Mouse (Mus musculus) G1E-ER4 (cell line): ENCODE measurements around the gene Atg7. TPM values are rescaled to one million over a fixed set of nuclear protein-coding genes. Genes with fewer than 3 reads are reported as not detected.

Source experiments
- GATA1 ChIP-seq: IDR thresholded peaks from one replicate; pipeline ENCODE4 v1.8.0; 2012; ENCODE audit warnings: low read length, inconsistent platforms
- polyA plus RNA-seq: library from polyadenylated mRNA; stranded (reverse); fragments of >175 nt; gene quantifications from 2 replicates; pipeline ENCODE4 v1.2.3, GENCODE M21; 2012

Atg7 gene
- polyA plus RNA-seq, 1 experiment: 42.4 TPM

DNA sequence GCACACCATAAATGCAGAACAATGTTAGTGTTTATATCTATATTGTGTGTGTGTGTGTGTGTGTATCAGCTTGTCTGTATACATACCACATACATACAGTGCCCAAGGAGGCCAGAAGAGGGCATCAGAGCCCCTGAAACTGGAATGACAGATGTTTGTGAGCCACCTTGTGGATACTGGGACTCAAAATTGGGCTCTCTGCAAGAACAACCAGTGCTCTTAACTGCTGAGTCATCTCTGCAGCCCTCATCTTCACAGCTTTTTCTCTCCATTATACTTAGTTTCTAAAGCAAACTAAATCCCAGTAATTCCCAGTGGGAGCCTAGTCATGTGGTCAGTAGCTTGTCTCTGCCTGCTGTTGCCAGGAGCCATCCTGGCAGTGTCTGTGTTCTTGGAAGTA, 31.9 kb downstream of the Atg7 start:
- no peak for TF ChIP-seq GATA1

DNA sequence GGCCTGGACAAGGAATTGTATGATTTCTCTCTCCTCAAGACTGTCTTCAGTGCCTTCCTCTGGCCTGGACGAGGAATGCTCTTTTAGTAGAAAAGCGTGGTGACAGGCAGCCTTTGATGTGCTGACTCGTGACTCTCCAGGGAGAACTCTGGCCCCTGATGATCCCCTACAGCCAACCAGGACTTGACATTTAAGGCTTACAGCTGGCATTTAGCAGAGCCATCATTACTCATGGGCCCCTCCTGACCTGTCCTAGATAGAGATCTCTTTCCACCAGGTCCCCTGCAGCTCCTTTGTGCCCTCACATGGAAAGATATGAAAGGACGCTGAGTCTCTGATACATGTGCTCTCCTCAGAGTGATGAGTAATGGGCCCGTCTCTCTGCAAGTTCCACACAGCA, 33.2 kb downstream of the Atg7 start:
- TF ChIP-seq GATA1: no peak

DNA sequence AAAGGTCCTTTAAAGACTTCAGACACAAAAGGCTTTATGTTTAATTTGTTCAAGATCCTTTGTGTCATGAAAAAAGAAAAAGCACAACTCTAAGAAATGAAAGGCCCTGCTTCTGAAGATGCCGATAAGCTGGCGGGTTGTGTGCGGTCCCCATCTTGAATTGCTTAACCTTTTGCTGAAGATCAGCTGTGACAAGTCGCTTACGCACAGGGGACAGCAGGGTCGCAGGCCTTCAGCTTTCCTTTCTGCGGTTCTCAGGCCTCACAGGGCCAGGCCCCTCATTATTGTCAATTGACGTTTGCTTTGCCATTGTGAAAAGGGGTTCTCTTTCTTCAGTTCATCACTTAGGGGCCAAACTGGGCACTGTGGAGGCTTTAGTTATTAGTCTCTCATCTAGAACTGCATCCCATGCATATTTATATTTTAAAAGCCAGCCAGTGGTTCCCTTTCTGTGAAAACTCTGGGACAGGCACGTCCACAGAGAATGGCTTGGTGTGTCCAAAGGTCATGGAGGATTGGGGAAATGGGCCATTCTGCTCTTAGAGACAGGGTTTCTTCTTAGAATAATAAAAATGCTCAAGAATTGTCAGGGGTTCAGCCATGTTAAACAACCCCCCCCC, 39.3 kb downstream of the Atg7 start:
- no peak for TF ChIP-seq GATA1

DNA sequence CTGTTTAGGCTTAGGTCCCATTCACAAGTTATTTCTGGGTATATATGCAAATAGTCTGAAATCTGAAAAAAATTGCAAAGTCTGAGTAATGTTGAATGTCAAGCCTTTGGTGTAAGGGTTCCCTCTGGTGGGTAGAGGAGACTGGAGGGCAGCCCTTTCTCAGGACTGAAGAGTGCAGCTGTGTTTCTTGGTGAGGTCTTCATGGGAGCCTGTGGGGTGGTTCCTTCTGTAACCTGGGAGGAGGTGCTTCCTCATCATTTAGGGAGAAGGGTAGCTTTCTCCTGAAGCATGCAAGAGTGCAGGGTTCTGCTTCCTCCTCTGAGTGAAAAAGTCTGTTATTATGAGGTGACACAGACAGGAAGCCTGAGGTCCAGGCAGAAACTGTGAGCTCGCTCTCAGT, 40.8 kb downstream of the Atg7 start:
- no peak for TF ChIP-seq GATA1

DNA sequence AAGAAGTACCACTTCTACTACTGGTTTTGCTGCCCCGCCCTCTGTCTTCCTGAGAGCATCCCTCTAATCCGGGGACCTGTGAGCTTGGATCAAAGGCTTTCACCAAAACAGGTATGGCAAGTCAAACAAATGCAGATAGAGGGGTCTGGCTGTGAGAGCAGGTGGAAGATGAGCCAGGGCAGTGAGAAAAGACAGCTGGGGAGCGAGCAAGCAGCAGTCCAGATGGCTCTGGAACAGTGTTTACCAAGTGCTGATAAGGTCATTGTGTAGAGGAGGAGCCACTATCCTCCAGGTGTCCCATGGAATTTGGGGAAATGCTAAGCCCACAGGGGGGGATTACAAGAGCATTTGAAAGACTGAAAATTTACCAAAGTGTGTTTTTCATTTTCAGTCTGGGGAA, 41.5 kb downstream of the Atg7 start:
- TF ChIP-seq GATA1: no peak

DNA sequence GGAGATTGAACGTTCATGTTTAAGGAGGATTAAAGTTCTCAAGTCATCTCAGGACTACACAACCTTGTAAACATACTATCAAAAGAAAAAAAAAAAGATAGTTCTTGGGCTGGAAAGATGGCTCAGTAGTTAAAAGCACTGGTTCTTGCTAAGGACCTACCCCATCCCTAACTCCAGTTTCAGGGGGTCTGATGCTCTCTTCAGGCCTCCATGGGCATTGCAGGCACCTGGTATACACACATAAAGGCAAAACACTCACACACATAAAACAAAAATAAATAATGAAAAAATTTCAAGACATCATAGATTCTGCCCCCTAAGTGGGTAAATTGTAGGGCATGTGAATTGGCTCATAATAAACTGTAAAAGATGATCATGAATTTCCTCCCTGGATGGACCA, 42.5 kb downstream of the Atg7 start:
- TF ChIP-seq GATA1: no peak

DNA sequence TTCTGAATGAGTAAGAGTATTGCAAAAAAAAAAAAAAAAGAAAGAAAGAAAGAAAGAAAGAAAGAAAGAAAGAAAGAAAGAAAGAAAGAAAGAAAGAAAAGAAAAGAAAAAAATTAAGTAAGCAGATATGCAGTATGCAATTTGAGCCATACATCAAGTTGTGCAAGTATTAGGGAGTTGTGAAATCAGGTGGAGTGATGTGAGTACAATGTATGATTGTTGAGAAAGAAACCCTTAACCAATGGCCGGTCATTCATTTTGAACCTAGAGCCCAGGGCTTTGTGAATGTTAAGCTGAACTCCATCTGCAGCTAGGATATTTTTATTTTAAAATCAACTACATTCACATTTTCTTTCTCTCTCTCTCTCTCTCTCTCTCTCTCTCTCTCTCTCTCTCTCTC, 44.1 kb downstream of the Atg7 start:
- no peak for TF ChIP-seq GATA1

DNA sequence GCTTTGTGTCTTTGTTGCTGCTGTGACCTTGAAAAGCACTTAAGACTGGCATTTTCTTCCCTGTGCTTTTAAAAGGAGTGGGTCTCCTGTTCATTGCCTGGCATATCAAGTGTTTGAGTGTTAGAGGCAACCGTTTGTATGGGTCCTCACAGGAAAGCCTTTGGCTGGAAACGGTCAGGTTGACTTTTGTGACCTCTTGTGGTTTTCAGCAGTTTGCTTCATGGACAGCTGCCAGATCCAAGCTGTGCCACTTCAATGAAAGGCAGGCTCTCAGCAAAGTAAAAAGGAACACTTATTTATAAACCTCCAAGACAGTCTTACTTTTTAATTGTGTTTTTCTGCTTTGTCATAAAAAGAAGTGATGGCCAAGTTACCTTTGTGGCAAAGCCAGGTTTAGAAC, 47.8 kb downstream of the Atg7 start:
- TF ChIP-seq GATA1: no peak

DNA sequence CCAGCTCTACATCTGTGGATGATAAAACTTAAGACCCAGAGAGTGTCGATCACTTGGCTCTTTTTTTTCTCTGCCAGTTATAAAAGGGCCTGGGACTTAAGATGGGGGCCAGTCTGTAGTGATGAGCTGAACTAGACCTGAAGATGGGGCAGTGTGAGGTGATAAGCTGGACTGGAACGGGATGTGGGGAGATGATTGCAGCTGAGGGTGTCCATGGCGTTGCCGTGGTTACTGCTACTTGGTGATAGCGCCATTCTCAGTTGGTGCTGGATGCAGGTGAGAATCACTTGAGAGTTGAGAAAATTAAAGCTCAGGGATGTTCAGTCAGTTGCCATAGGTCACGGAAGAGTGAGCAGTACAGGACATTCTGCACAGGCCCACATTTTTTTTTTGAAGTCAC, 48.6 kb downstream of the Atg7 start:
- TF ChIP-seq GATA1: no peak

DNA sequence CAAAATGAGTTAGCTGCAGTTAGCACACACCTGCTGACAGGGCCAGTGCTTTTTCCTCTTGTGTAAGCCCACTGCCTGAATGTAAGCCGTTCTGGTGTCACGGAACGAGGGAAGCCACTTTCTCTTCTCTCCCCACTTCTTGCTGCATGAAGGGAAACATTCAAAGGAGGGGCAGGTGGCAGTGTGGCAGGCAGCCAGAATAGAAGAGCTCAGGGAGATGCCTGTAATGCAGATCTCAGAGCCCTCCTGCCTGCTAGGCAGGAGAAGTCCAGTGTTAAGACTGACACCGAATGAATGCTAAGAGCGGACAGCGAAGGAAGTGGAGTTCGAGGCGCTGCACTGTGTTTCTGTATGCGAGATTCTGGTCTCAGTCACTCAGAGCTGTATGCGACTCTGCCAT, 49.8 kb downstream of the Atg7 start:
- no peak for TF ChIP-seq GATA1

DNA sequence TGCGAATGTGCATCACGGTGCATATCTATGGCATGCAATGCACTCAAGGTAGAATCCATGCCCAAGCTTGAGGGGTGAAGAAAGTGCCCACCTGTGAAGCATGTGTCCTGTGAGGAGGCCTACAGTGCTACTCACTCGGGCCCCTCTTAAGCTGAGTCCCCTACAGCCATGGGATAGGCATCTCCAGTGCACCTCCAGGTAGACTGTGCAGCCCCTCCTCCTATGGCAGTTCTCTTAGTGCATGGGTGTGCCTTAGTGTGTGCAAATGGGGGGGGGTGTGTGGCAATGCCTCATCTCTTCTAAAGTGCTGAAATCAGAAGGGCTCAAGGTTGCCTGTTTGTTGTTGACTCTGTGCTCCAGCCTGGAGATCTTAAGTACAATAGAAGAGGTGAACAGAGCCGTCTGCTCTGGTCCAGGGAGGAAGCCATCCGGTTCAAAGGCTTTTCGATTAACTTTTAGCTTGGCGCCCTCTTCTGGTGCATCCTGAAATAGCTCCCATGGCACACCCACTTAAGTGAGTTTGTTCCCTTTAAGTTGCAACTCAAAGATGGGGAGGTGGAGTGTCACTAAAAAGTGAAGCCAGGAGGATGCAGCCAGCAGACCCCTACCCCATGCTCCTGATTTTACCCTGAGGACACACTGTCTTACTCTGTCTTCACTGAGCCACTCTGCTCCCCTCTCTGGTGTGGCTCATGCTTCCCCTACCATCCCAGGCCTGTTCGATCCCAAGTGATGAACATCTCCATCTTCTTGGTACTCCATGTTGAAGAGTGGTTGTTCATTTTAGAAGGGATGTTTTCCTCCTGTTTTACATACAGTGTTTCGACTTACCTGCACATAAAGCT, 55.0 kb downstream of the Atg7 start:
- no peak for TF ChIP-seq GATA1

DNA sequence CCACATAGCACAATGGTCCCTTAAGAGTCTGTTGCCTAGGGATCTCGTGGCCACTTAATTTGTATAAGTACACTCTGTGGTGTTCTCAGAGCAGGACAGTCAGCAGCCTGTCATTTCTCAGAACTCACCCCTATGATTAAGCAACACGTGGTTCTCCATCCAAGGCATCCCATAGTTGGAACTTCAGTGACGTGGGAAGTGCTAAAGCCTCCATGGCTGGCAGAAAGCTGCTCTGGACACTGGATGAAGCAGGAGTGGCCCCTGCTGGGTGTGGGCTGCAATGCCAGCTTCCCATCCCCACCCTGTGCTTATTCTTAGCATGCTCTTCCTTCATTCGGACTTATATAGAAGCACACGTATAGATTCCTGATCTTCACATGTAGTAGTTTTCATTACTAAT, 55.7 kb downstream of the Atg7 start:
- TF ChIP-seq GATA1: no peak

DNA sequence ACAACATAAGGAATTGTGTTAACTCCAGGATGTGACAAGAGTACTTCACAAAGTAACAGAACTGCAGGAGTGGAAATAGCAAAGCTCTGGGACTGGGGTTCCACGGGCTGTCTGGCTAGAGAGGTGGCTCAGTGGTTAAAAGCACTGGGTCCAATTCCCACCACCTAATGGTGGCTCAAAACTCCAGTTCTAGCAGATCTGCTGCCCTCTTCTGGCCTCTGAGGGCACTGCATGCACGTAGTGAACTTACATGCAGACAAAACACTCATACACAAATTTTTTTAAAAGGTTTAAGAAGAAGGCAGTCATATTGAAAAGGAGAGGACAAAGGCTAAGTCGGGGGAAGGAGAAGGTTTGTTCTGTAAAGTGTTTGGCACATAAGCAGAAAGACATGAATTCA, 57.8 kb downstream of the Atg7 start:
- no peak for TF ChIP-seq GATA1

DNA sequence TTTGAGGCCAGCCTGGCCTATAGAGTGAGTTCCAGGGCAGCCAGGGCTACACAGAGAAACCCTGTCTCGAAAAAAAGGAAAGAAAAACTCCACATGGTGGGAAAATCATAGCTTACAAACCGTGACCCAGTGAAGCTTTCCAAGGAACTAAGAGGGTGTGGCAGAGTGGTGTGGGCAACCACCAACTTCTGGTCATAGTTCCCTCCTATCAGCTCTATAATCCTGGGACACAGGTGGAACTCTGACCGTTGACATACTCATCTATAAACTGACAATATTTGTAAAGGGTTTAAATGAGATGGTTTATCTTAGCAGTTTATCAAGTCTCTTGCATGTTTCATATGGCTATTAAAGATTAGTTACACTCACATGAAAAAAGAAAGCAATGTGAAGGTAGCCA, 64.1 kb downstream of the Atg7 start:
- no peak for TF ChIP-seq GATA1

DNA sequence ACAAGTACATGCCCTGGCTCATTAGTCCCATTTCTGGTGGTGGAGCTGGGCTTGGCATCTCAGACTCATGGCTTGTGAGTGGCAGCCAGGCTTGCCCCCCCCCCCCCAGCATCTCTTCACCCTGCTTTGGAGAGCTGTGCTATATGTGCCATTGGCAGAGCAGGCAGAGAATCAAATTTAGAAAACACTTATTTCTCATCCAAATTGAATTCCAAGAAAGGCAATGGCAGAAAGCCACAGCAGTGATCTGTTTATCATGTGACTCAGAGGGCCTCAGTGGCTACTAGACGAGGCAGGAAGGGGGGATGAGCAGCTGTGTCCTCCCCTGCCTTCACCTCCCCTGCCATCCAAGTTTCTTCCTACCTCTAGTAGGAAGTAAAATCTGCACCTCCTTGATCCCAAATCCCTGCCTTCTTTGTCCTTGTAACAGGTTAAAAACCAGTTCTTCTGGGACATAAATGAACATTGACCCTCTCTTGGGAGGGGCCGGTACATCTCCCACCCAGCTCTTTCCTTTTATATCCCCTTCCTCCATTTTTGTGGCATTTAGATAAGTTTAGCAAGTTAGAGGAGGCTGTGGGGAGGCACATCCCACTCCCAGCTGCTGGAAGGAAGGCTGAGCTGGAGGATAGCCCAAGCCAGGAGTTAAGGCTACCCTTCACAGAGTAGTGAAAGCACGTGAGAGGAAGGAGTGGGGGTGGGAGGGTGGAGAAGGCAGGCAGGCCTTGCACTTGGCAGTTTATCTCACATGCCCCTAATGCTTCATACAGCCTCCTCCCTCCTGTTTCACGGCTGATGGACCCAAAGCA, 69.5 kb downstream of the Atg7 start:
- no peak for TF ChIP-seq GATA1

DNA sequence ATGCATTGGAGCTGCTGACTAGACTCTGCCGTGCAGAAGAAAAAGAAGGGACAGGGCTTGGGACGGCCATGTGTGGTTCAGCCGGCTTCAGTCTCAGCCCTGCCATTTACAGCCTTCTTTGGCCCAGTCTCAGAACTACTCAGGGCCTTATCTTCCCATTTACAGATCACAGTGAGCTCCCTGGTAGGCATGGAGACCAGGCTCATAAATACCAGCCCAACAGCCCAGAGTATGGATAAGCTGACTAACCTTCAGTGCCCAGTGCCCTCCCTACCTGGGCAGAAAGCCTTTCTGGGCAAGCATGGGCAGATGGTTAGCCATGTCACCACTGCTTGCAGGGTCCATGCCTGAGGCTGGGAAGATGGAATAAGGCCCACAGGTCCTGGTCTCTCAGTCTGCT, 70.6 kb downstream of the Atg7 start:
- no peak for TF ChIP-seq GATA1
